Mouse (Mus musculus) hindbrain, postnatal 0 days (tissue): ENCODE measurements around the gene Olfr1219. TPM values are rescaled to one million over a fixed set of nuclear protein-coding genes. Genes with fewer than 3 reads are reported as not detected.

Experiments used
- ATAC-seq: fragments of 200-750 bp; cut with Nextera tagmentation; 2 replicates; pipeline ENCODE4 v1.8.0; 2017; ENCODE audit warnings: mild to moderate bottlenecking, moderate TSS enrichment, moderate library complexity
- DNase-seq: peaks from one replicate; pipeline ENCODE4 v3.0.0-alpha.2; 2015; ENCODE audit warnings: low spot score
- H3K27ac ChIP-seq: fragments of 300-500 bp; sonication (generic); 2 replicates; pipeline ENCODE4 v1.5.1; 2014; ENCODE audit warnings: mild to moderate bottlenecking
- H3K27me3 ChIP-seq: fragments of 300-500 bp; sonication (generic); 2 replicates; pipeline ENCODE4 v1.6.1; 2014; ENCODE audit warnings: low read length, mixed read lengths; ENCODE audit not compliant: insufficient read depth
- H3K36me3 ChIP-seq: fragments of 300-500 bp; sonication (generic); 2 replicates; pipeline ENCODE4 v1.6.1; 2014; ENCODE audit warnings: low read length, mixed read lengths; ENCODE audit not compliant: insufficient read depth
- H3K4me1 ChIP-seq: fragments of 300-500 bp; sonication (generic); 2 replicates; pipeline ENCODE4 v1.6.1; 2014; ENCODE audit warnings: antibody characterized with exemption, low read length, mixed read lengths; ENCODE audit not compliant: insufficient read depth
- H3K4me2 ChIP-seq: fragments of 300-500 bp; sonication (generic); 2 replicates; pipeline ENCODE4 v1.6.1; 2014; ENCODE audit warnings: low read depth, mild to moderate bottlenecking, low read length, moderate library complexity, mixed read lengths
- H3K4me3 ChIP-seq: fragments of 300-500 bp; sonication (generic); 2 replicates; pipeline ENCODE4 v1.5.1; 2014; ENCODE audit warnings: low read length
- H3K9ac ChIP-seq: fragments of 300-500 bp; sonication (generic); replicated peaks from 2 replicates; pipeline ENCODE4 v1.6.1; 2014; ENCODE audit warnings: mild to moderate bottlenecking, low read length, moderate library complexity, mixed read lengths
- H3K9me3 ChIP-seq: fragments of 300-500 bp; sonication (generic); 2 replicates; pipeline ENCODE4 v1.6.1; 2016; ENCODE audit warnings: low read length, mixed read lengths
- CTCF ChIP-seq: IDR thresholded peaks from 2 replicates; pipeline ENCODE4 v1.5.1; 2016; ENCODE audit warnings: antibody characterized with exemption, control low read depth, low read depth
- WGBS: fragments of 180-500 bp; shearing (Covaris S2); extraction: QIAGEN DNeasy Blood & Tissue Kit; methylation state at CpG from one replicate; pipeline ENCODE4 v1.1.7; 2014; 5-methylcytosine and 5-hydroxymethylcytosine counted together
- polyA plus RNA-seq: library from polyadenylated mRNA; unstranded; fragments of >200 nt; fragmentation: Nextera tagmentation; extraction: Ambion mirVana; gene quantifications from 2 replicates; pipeline ENCODE4 v1.2.1, GENCODE M21; 2015
- total RNA-seq: library from RNA; depleted of rRNA; stranded (reverse); fragments of >200 nt; gene quantifications from 2 replicates; pipeline ENCODE4 v1.2.3, GENCODE M21; 2014; rRNA removed

The Olfr1219 gene
- total RNA-seq (not detected in 2 replicates), polyA plus RNA-seq (not detected in 2 replicates)

GRCm38 (mm10) chr2:89083413-89083812 lies at the start of gene Olfr1219:
Gene Olfr1219 (minus strand): TSS chr2:89083513.
- no peaks in the 10 kb centered on the region for H3K9me3 ChIP-seq
- H3K27ac ChIP-seq = no peak within 1 kb of the TSS
- H3K27me3 ChIP-seq = no peaks in the 10 kb centered on the region
- no peak within 1 kb of the TSS for H3K4me2 ChIP-seq
- ATAC-seq = no peak
- WGBS = 64% methylated on average over 1 of the region's 1 CpGs
- no peak for TF ChIP-seq CTCF
- H3K9ac ChIP-seq = no peak within 1 kb of the TSS
- H3K4me1 ChIP-seq = no peaks in the 10 kb centered on the region
- DNase-seq = no peak
- no peak within 1 kb of the TSS for H3K4me3 ChIP-seq
- no peaks in the 10 kb centered on the region for H3K36me3 ChIP-seq

- Histone ChIP-seq H3K9me3 (no peaks in the 10 kb centered on the region), H3K4me1 (no peaks in the 10 kb centered on the region), H3K27me3 (no peaks in the 10 kb centered on the region), H3K36me3 (no peaks in the 10 kb centered on the region), H3K4me2 (no peak within 1 kb of the TSS), H3K27ac (no peak within 1 kb of the TSS), H3K4me3 (no peak within 1 kb of the TSS), H3K9ac (no peak within 1 kb of the TSS)
- no peak for DNase-seq
- ATAC-seq = no peak
- 80% methylated on average over 3 of the region's 3 CpGs for WGBS
- TF ChIP-seq CTCF = no peak
Observed at GRCm38 (mm10) chr2:89132954-89133353, 49.6 kb upstream of the Olfr1219 start, which contains the start of gene Olfr1222. Gene Olfr1222 (minus strand): TSS chr2:89133054.

- Histone ChIP-seq H3K27ac (no peak within 1 kb of the TSS), H3K4me3 (no peak within 1 kb of the TSS), H3K27me3 (no peaks in the 10 kb centered on the region), H3K4me2 (no peak within 1 kb of the TSS), H3K9me3 (no peaks in the 10 kb centered on the region), H3K36me3 (no peaks in the 10 kb centered on the region), H3K9ac (no peak within 1 kb of the TSS), H3K4me1 (no peaks in the 10 kb centered on the region)
- WGBS = 93% methylated on average over 2 of the region's 2 CpGs
- ATAC-seq = no peak
- no peak for TF ChIP-seq CTCF
- DNase-seq = no peak
Observed at GRCm38 (mm10) chr2:89117183-89117582, 33.9 kb upstream of the Olfr1219 start, which contains the start of gene Olfr1221. Gene Olfr1221 (minus strand): TSS chr2:89117283.

- no peak for ATAC-seq
- WGBS = 79% methylated on average over 3 of the region's 3 CpGs
- Histone ChIP-seq H3K27me3 (no peaks in the 10 kb centered on the region), H3K9ac (no peak within 1 kb of the TSS), H3K4me3 (no peak within 1 kb of the TSS), H3K27ac (no peak within 1 kb of the TSS), H3K9me3 (no peaks in the 10 kb centered on the region), H3K4me1 (no peaks in the 10 kb centered on the region), H3K4me2 (no peak within 1 kb of the TSS), H3K36me3 (no peaks in the 10 kb centered on the region)
- no peak for DNase-seq
- no peak for TF ChIP-seq CTCF
Observed at GRCm38 (mm10) chr2:89106735-89107134, 23.4 kb upstream of the Olfr1219 start, which contains the start of gene Olfr1220. Gene Olfr1220 (minus strand): TSS chr2:89106835.

GRCm38 (mm10) chr2:89105651-89106050 lies 22.3 kb upstream of the Olfr1219 start:
- TF ChIP-seq CTCF = no peak
- ATAC-seq = no peak
- H3K27me3 ChIP-seq = no peaks in the 10 kb centered on the region
- H3K9me3 ChIP-seq = no peaks in the 10 kb centered on the region
- no peak for DNase-seq
- H3K4me1 ChIP-seq = no peaks in the 10 kb centered on the region
- H3K4me2 ChIP-seq = no peak overlapping the region
- H3K4me3 ChIP-seq = no peak overlapping the region
- H3K36me3 ChIP-seq = no peaks in the 10 kb centered on the region
- H3K9ac ChIP-seq = no peak overlapping the region
- H3K27ac ChIP-seq = no peak overlapping the region

GRCm38 (mm10) chr2:89093848-89094247 lies 10.5 kb upstream of the Olfr1219 start:
- no peak overlapping the region for H3K4me2 ChIP-seq
- H3K4me3 ChIP-seq = no peak overlapping the region
- no peak for DNase-seq
- no peaks in the 10 kb centered on the region for H3K9me3 ChIP-seq
- no peaks in the 10 kb centered on the region for H3K36me3 ChIP-seq
- H3K27me3 ChIP-seq = no peaks in the 10 kb centered on the region
- no peak overlapping the region for H3K9ac ChIP-seq
- H3K27ac ChIP-seq = no peak overlapping the region
- no peak for TF ChIP-seq CTCF
- ATAC-seq = no peak
- 97% methylated on average over 1 of the region's 1 CpGs for WGBS
- H3K4me1 ChIP-seq = no peaks in the 10 kb centered on the region

GRCm38 (mm10) chr2:89081487-89081886 lies 1.8 kb downstream of the Olfr1219 start:
- no peak for TF ChIP-seq CTCF
- no peak for ATAC-seq
- no peak overlapping the region for H3K4me3 ChIP-seq

More at GRCm38 (mm10) chr2:89081487-89081886, 1.8 kb downstream of the Olfr1219 start:
- H3K4me2 ChIP-seq = no peak overlapping the region
- no peaks in the 10 kb centered on the region for H3K9me3 ChIP-seq
- H3K27ac ChIP-seq = no peak overlapping the region
- no peak for DNase-seq
- no peaks in the 10 kb centered on the region for H3K4me1 ChIP-seq
- no peak overlapping the region for H3K9ac ChIP-seq
- H3K36me3 ChIP-seq = no peaks in the 10 kb centered on the region
- no peaks in the 10 kb centered on the region for H3K27me3 ChIP-seq
